Mouse (Mus musculus) forebrain, embryonic 11.5 days (tissue): ENCODE data around the gene Wfdc21. TPM values are rescaled to one million over a fixed set of nuclear protein-coding genes. Genes with fewer than 3 reads are reported as not detected.

ENCODE experiments used
- ATAC-seq: fragments of 200-750 bp; cut with Nextera tagmentation; replicated peaks from 2 replicates; pipeline ENCODE4 v1.8.0; 2017; ENCODE audit warnings: moderate TSS enrichment; ENCODE audit not compliant: low FRiP score
- DNase-seq: peaks from one replicate; pipeline ENCODE4 v3.0.0-alpha.2; 2017; ENCODE audit warnings: low spot score
- H3K27ac ChIP-seq: fragments of 300-500 bp; sonication (generic); 2 replicates; pipeline ENCODE4 v1.5.1; 2014; ENCODE audit warnings: low read depth, low read length
- H3K27me3 ChIP-seq: fragments of 300-500 bp; sonication (generic); 2 replicates; pipeline ENCODE4 v1.6.1; 2014; ENCODE audit warnings: mild to moderate bottlenecking, low read length, mixed read lengths; ENCODE audit not compliant: control insufficient read depth, insufficient read depth
- H3K36me3 ChIP-seq: fragments of 300-500 bp; sonication (generic); 2 replicates; pipeline ENCODE4 v1.6.1; 2014; ENCODE audit warnings: mild to moderate bottlenecking, low read length, moderate library complexity, mixed read lengths; ENCODE audit not compliant: control insufficient read depth, insufficient read depth
- H3K4me1 ChIP-seq: fragments of 300-500 bp; sonication (generic); replicated peaks from 2 replicates; pipeline ENCODE4 v1.6.1; 2014; ENCODE audit warnings: low read length, mixed read lengths; ENCODE audit not compliant: control insufficient read depth, insufficient read depth
- H3K4me2 ChIP-seq: fragments of 300-500 bp; sonication (generic); 2 replicates; pipeline ENCODE4 v1.6.1; 2014; ENCODE audit warnings: low read depth, mild to moderate bottlenecking, low read length, moderate library complexity, mixed read lengths; ENCODE audit not compliant: severe bottlenecking
- H3K4me3 ChIP-seq: fragments of 300-500 bp; sonication (generic); 2 replicates; pipeline ENCODE4 v1.5.1; 2014; ENCODE audit warnings: low read depth, low read length
- H3K9ac ChIP-seq: fragments of 300-500 bp; sonication (generic); 2 replicates; pipeline ENCODE4 v1.6.1; 2014; ENCODE audit warnings: low read length
- H3K9me3 ChIP-seq: fragments of 300-500 bp; sonication (generic); 2 replicates; pipeline ENCODE4 v1.6.1; 2016; ENCODE audit warnings: low read length, mixed read lengths; ENCODE audit not compliant: control insufficient read depth
- WGBS: fragments of 180-500 bp; shearing (Covaris S2); extraction: QIAGEN DNeasy Blood & Tissue Kit; methylation state at CpG from one replicate; pipeline ENCODE4 v1.1.7; 2014; 5-methylcytosine and 5-hydroxymethylcytosine counted together
- polyA plus RNA-seq: library from polyadenylated mRNA; unstranded; fragments of >200 nt; fragmentation: Nextera tagmentation; extraction: Ambion mirVana; gene quantifications from 2 replicates; pipeline ENCODE4 v1.2.1, GENCODE M21; 2014

Wfdc21 gene
- polyA plus RNA-seq, 1 experiment from 2014 or later: not detected

DNA sequence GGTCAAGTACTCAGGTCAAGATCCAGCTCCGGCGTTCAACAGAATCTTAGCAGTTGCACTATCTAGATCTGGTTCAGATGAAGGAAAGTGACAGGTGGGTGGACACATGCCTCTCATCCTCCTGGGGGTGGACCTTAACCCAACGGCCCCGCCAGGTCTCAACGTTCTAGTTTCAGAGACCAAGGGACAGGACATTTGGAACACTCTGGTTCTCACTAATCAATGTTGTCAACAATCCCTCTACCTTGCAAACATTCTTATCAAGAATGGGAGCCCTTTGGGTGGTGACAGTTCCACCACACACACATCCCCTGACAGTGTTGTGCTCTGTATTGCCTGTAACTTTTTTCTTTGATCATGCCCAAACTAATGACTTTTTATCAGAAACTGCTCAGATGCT lies 4.9 kb upstream of the Wfdc21 start:
- DNase-seq: no peak
- Histone ChIP-seq H3K27me3 (no peaks in the 10 kb centered on the region), H3K4me3 (no peak overlapping the region), H3K27ac (no peak overlapping the region), H3K36me3 (no peaks in the 10 kb centered on the region), H3K9me3 (no peaks in the 10 kb centered on the region), H3K4me2 (no peak overlapping the region), H3K4me1 (no peaks in the 10 kb centered on the region), H3K9ac (no peak overlapping the region)
- no peak for ATAC-seq
- 85% methylated on average over 5 of the region's 5 CpGs for WGBS

DNA sequence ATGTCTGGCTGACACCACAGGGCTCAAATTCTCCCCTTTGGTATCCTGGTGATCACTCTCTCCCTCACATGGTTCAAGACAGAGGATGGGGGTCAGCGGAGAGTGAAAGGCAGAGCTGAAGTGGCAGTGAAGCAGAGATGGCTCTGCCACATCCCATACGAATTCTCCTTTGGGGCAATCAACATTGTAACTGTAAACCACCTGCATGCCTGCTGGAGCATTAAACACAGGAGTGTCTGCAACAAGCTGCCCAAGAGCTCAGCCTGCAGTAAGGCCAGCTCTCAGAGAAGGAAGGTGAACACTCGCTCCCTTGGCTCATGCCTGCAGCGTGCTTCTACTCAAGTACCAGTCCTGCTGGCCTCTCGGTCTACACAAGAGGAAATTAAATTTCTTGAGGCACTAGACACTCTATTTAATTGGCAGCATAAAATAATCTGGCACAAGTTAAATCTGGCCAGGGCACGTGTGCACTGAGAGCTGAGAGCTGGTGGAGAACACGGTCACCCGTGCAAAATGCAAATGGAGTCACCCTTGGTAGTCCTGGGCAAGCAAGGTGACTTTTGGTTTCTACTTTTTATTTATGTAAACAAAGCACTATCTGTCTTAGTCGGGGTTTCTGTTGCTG lies 3.9 kb upstream of the Wfdc21 start:
- no peaks in the 10 kb centered on the region for H3K9me3 ChIP-seq
- no peak overlapping the region for H3K4me2 ChIP-seq
- no peak overlapping the region for H3K4me3 ChIP-seq
- DNase-seq (no peak), ATAC-seq (no peak)
- WGBS: 77% methylated on average over 9 of the region's 9 CpGs
- no peaks in the 10 kb centered on the region for H3K4me1 ChIP-seq
- H3K9ac ChIP-seq: no peak overlapping the region
- no peak overlapping the region for H3K27ac ChIP-seq
- no peaks in the 10 kb centered on the region for H3K36me3 ChIP-seq
- H3K27me3 ChIP-seq: no peaks in the 10 kb centered on the region

DNA sequence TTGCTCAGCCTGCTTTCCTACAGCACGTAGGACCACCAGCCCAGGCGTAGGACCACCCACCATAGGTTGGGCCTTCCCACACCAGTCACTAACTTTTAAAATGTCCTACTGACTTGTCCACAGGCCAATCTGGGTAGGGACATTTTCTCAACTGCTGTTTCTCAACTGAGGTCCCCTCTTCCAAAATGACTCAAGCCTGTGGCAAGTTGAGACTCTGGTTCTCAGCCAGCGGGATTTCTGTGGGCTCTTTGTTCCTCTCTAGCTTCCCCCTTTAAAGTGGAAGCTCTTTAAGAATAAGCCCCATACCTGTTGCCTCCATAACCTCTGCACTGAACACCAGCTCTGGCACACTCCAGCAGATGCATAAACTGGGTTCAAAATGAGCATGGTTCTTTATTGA lies 3.2 kb upstream of the Wfdc21 start:
- no peak for ATAC-seq
- WGBS: 92% methylated on average over 3 of the region's 3 CpGs
- no peaks in the 10 kb centered on the region for H3K36me3 ChIP-seq
- no peak overlapping the region for H3K4me3 ChIP-seq
- DNase-seq: no peak
- H3K9ac ChIP-seq: no peak overlapping the region
- H3K4me2 ChIP-seq: no peak overlapping the region
- no peak overlapping the region for H3K27ac ChIP-seq
- no peaks in the 10 kb centered on the region for H3K4me1 ChIP-seq
- H3K9me3 ChIP-seq: no peaks in the 10 kb centered on the region
- H3K27me3 ChIP-seq: no peaks in the 10 kb centered on the region

DNA sequence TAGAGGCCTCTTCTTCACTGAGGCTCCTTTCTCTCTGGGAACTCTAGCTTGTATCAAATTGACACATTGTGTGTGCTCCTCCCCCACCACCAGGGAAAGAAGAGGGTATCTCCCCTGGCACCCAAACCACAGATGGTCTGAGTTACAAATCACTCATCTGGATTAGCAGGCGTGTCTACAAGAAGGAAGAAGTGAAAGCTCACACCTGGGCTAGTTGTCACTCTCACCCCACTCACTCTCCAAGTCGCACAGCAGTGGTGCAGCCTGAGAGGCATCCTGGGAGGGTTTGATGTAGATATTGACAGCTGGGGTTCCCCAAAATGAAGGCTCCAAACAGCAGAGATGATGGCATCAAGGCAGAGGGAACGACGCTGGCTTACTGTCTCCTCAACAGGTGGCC lies 588 bp upstream of the Wfdc21 start:
- Histone ChIP-seq H3K36me3 (no peaks in the 10 kb centered on the region), H3K4me3 (no peak overlapping the region), H3K9me3 (no peaks in the 10 kb centered on the region), H3K27ac (no peak overlapping the region), H3K4me2 (no peak overlapping the region), H3K27me3 (no peaks in the 10 kb centered on the region), H3K4me1 (no peaks in the 10 kb centered on the region), H3K9ac (no peak overlapping the region)
- no peak for ATAC-seq
- no peak for DNase-seq
- 71% methylated on average over 4 of the region's 4 CpGs for WGBS

DNA sequence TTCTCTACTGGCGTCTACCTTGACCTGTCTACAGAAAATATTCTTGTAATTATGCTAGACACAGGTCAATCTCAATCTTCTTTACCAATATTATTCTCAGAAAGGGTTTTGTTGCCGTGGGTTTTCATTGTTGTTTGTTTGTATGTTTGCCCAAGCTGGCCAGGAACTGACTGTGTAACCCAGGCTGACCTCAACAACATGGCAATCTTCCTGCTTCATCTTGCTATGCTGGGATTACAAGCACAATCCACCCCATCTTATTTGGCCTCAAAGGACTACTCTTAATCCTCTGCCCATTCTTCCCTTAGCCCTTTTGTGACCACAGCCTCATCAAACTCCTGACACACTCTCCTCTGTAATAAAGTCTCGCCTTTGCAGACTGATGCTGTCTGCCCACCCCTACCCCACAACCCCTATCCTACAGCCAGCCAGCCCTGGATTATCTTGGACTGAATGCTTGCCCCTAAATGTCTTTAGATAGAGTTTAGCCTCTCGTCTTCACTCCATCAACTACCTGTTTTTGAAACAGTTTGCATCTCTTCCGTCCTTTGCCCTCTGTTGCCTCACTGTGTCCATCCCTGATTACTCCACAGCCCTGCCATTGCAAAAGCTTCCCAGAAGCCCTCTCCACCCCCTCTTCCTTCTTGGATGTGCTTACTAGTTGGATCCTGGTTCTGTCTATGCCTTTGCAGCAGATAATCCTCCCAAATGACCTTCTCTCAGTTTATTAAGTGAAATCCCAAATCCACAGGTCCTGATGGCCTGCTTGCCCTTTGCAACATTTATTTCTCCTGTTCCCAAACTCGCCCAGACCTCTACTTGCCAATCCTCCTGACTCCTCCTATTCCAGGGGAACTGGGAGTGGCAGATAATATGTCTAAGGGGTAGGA lies 881 bp downstream of the Wfdc21 start:
- DNase-seq (no peak), ATAC-seq (no peak)
- whole genome bisulfite sequencing: 67% methylated on average over 6 of the region's 6 CpGs
- Histone ChIP-seq H3K9ac (no peak overlapping the region), H3K4me1 (no peaks in the 10 kb centered on the region), H3K36me3 (no peaks in the 10 kb centered on the region), H3K27ac (no peak overlapping the region), H3K4me2 (no peak overlapping the region), H3K4me3 (no peak overlapping the region), H3K27me3 (no peaks in the 10 kb centered on the region), H3K9me3 (no peaks in the 10 kb centered on the region)

DNA sequence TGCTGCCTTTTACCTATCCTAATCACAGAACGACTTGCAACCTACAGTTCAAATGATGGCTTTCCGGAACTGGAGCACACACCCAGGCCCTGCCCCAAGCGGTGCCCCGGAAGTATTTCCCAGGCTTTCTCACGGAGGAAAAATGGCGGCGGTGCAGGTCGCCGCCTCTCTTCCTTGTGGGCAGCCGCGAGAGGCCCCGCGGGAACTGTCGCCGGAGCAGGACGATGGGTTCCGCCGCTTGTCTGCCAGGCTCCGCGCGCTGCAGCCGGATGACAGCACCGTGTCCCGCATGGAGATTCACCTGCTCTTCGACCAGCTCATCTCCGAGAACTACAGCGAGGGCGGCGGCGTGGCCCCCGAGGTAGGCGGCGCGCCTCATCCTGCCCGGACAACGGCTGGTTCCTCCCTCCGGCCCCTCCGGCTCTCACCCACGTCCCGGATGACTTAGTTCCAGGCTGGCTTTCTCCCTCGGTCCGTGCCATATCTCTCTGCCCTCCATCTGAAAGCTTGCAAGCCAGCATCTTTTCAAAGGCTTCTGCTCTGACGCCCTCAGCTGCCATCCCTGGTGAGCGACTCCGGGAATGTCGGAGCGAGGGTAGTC lies 6.9 kb downstream of the Wfdc21 start, which contains the start of gene Heatr6:
Gene Heatr6, plus strand, starts transcription at position 116 of the 601 bp plus-strand sequence.
- peak; percentile 92 for DNase-seq
- Histone ChIP-seq H3K27me3 (no peaks in the 10 kb centered on the region), H3K9me3 (no peaks in the 10 kb centered on the region), H3K4me2 (peak within 1 kb of the TSS; percentile 64), H3K27ac (peak within 1 kb of the TSS; percentile 25; the same call in 1 of the 2 replicates), H3K36me3 (peaks cover 3% of the 10 kb centered on the region; the same call in 1 of the 2 replicates), H3K4me1 (peaks cover 4% of the 10 kb centered on the region; the same call in 1 of the 2 replicates), H3K4me3 (peak within 1 kb of the TSS; percentile 72), H3K9ac (peak within 1 kb of the TSS; percentile 79)
- ATAC-seq: peak; percentile 93
- WGBS: under 1% methylated on average over 47 of the region's 47 CpGs

DNA sequence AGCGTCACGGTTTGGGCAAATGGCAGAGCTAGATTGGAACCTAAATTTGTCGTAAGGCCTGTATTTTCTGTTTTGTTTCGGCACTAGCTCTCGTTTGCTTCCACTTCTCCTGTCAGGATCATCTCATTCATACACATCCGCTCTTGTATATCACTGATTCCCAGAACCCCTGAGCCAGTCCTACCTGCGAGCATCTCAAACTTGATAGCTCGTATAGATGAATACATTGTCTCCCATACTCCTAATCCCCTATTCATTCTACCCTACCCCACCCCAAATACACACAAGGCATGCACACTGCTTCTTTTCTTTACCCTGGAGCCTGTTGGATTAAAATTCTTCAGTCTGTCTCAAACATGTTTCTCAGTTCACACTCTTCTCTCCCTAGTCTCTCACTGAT lies 7.5 kb downstream of the Wfdc21 start:
- H3K9ac ChIP-seq: peak overlapping the region; percentile 79
- 6% methylated on average over 8 of the region's 8 CpGs for WGBS
- H3K27ac ChIP-seq: peak overlapping the region; percentile 25; the same call in 1 of the 2 replicates
- H3K4me1 ChIP-seq: peaks cover 4% of the 10 kb centered on the region; the same call in 1 of the 2 replicates
- peak overlapping the region; percentile 72 for H3K4me3 ChIP-seq
- H3K36me3 ChIP-seq: peaks cover 8% of the 10 kb centered on the region; the same call in 1 of the 2 replicates
- ATAC-seq (peak; percentile 24; the same call in 1 of the 2 replicates), DNase-seq (no peak)
- no peaks in the 10 kb centered on the region for H3K27me3 ChIP-seq
- no peaks in the 10 kb centered on the region for H3K9me3 ChIP-seq
- H3K4me2 ChIP-seq: peak overlapping the region; percentile 64

DNA sequence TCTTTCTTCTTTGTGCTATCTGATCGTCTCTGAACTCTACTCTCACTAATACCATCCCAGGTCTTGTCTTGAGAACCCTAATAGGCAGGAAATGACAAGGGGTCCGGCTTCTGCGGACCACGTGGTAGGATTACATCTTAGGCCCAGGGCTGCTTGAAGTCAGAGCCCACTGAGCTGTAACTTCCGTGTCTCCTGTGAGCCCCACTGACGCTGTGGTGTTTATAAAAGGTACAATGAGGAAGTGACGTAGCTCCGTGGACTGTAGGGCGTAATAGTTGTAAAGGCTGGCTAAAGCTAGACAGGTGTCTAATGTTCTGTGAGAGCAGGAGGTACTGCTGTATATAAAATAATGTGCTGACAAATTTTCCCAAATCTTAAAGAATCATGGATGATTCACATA lies 20.6 kb downstream of the Wfdc21 start:
- no peaks in the 10 kb centered on the region for H3K4me1 ChIP-seq
- H3K9ac ChIP-seq: no peak overlapping the region
- H3K9me3 ChIP-seq: no peaks in the 10 kb centered on the region
- DNase-seq: no peak
- 93% methylated on average over 9 of the region's 9 CpGs for WGBS
- H3K36me3 ChIP-seq: peaks cover 22% of the 10 kb centered on the region
- no peaks in the 10 kb centered on the region for H3K27me3 ChIP-seq
- no peak for ATAC-seq
- no peak overlapping the region for H3K4me3 ChIP-seq
- no peak overlapping the region for H3K4me2 ChIP-seq
- H3K27ac ChIP-seq: no peak overlapping the region
